Mouse (Mus musculus): ENCODE measurements around the gene Apobec2.

- TF ChIP-seq POLR2A (IDR thresholded peaks at IDR 0.05; ENCODE audit: extremely low read depth, insufficient read depth, low read length) (no peak), CTCF (IDR thresholded peaks at IDR 0.05; ENCODE audit: extremely low read depth, insufficient read depth, low read length) (no peak)
Observed at GRCm38 (mm10) chr17:48418174-48418573, 14.6 kb downstream of the Apobec2 start.

Measured in cortical plate, adult 2 months (tissue).